Mouse (Mus musculus): Measurements from ENCODE around the gene Nek7. TPM values are rescaled to one million over a fixed set of nuclear protein-coding genes. Genes with fewer than 3 reads are reported as not detected.

The Nek7 gene
- polyA plus RNA-seq, 1 experiment from 2014 or later, result 13.1 TPM

GRCm38 (mm10) chr1:138559213-138560101, 60.5 kb downstream of the Nek7 start:
- H3K9me3 ChIP-seq, result no peaks in the 10 kb centered on the region
- peak overlapping the region; percentile 60; the same call in 1 of the 2 replicates for H3K27ac ChIP-seq
- no peaks in the 10 kb centered on the region for H3K36me3 ChIP-seq
- H3K4me2 ChIP-seq, result peak overlapping the region; percentile 3; the same call in 1 of the 2 replicates
- H3K4me3 ChIP-seq, result no peak overlapping the region
- no peaks in the 10 kb centered on the region for H3K27me3 ChIP-seq
- WGBS, result 10% methylated on average over 12 of the region's 12 CpGs
- H3K9ac ChIP-seq, result no peak overlapping the region
- peaks cover 7% of the 10 kb centered on the region; the same call in 1 of the 2 replicates for H3K4me1 ChIP-seq (replicated peaks)
- ATAC-seq (ENCODE audit: low FRiP score), result peak; percentile 59

GRCm38 (mm10) chr1:138558342-138558741, 61.6 kb downstream of the Nek7 start:
- ATAC-seq (ENCODE audit: low FRiP score), result no peak
- no peaks in the 10 kb centered on the region for H3K36me3 ChIP-seq
- peaks cover 7% of the 10 kb centered on the region; the same call in 1 of the 2 replicates for H3K4me1 ChIP-seq (replicated peaks)
- H3K9me3 ChIP-seq, result no peaks in the 10 kb centered on the region
- WGBS, result 69% methylated on average over 3 of the region's 3 CpGs
- no peak overlapping the region for H3K9ac ChIP-seq
- no peak overlapping the region for H3K4me3 ChIP-seq
- H3K27ac ChIP-seq, result no peak overlapping the region
- no peaks in the 10 kb centered on the region for H3K27me3 ChIP-seq
- H3K4me2 ChIP-seq, result no peak overlapping the region

- Histone ChIP-seq H3K36me3 (no peaks in the 10 kb centered on the region), H3K4me2 (no peak overlapping the region), H3K27me3 (no peaks in the 10 kb centered on the region), H3K4me3 (no peak overlapping the region), H3K9ac (no peak overlapping the region), H3K27ac (no peak overlapping the region), H3K4me1 (replicated peaks) (peaks cover 11% of the 10 kb centered on the region; the same call in 1 of the 2 replicates), H3K9me3 (no peaks in the 10 kb centered on the region)
- WGBS, result 81% methylated on average over 5 of the region's 5 CpGs
- ATAC-seq (ENCODE audit: low FRiP score), result no peak
Measured at GRCm38 (mm10) chr1:138554926-138555325, 65.0 kb downstream of the Nek7 start.

- Histone ChIP-seq H3K4me3 (no peak overlapping the region), H3K36me3 (no peaks in the 10 kb centered on the region), H3K27ac (no peak overlapping the region), H3K9ac (no peak overlapping the region), H3K4me2 (no peak overlapping the region), H3K4me1 (replicated peaks) (peaks cover 15% of the 10 kb centered on the region), H3K27me3 (no peaks in the 10 kb centered on the region), H3K9me3 (no peaks in the 10 kb centered on the region)
- WGBS, result 60% methylated on average over 6 of the region's 6 CpGs
- ATAC-seq (ENCODE audit: low FRiP score), result no peak
Measured at GRCm38 (mm10) chr1:138550184-138550583, 69.8 kb downstream of the Nek7 start.

DNA sequence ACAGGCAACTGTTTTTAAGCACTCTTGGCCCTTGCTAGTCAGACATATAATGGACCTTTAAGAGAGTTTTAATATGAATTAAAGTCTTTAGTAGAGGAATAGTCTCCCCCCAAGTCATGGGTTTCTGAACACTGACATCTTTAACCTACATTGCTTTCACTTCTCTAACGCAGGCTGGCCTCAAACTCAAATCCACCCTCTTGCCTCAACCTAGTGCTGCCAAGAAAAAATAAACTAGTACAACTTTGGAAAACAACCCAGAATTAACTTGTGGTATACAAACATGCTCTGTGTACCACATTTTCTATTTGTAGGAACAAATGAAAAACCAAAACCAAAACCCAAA, 77.8 kb downstream of the Nek7 start:
- no peak overlapping the region for H3K9ac ChIP-seq
- no peak for ATAC-seq (ENCODE audit: low FRiP score)

DNA sequence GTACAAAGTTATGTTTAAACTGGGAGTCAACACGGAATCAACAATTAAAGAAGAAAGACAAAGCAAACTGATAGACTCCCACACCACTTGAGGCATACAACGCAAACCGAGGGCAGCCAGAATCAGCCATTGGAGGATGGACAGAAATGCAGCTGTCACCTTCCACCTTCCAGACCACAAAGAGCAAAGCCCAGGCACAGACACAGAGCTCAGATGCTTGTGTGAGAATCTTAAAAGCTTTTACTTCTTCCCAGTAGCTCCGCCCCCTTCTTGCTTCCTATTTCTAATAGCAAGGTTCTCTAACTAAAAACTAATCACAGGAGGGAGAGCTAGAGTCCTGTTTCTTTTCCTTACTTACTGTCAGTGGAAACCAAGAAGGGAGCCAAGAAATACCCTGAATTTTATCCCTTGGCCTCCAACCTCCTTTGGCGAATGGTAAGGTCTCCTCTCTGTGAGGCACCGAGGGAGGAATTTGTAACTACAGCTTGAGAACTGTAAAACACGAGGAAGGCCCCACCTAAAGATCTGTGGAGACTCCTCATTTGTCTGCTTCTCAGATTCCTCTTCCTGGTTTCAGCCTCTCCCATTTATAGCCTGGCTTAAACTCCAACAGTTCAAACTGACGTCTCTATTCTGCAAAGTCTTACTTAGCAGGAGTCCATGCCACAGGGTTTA, 78.3 kb downstream of the Nek7 start:
- Histone ChIP-seq H3K4me1 (replicated peaks) (no peaks in the 10 kb centered on the region), H3K36me3 (no peaks in the 10 kb centered on the region), H3K9ac (no peak overlapping the region), H3K27me3 (no peaks in the 10 kb centered on the region), H3K4me3 (no peak overlapping the region), H3K9me3 (no peaks in the 10 kb centered on the region), H3K27ac (no peak overlapping the region), H3K4me2 (no peak overlapping the region)
- no peak for ATAC-seq (ENCODE audit: low FRiP score)
- 79% methylated on average over 8 of the region's 8 CpGs for WGBS

More for the DNA sequence above, 77.8 kb downstream of the Nek7 start:
- H3K9me3 ChIP-seq, result no peaks in the 10 kb centered on the region
- no peak overlapping the region for H3K4me3 ChIP-seq
- H3K27me3 ChIP-seq, result no peaks in the 10 kb centered on the region
- H3K4me2 ChIP-seq, result no peak overlapping the region
- H3K36me3 ChIP-seq, result no peaks in the 10 kb centered on the region
- no peaks in the 10 kb centered on the region for H3K4me1 ChIP-seq (replicated peaks)
- 86% methylated on average over 1 of the region's 1 CpGs for WGBS
- H3K27ac ChIP-seq, result no peak overlapping the region

- Histone ChIP-seq H3K27ac (no peak overlapping the region), H3K36me3 (no peaks in the 10 kb centered on the region), H3K9me3 (no peaks in the 10 kb centered on the region), H3K4me1 (replicated peaks) (peaks cover 4% of the 10 kb centered on the region; the same call in 1 of the 2 replicates), H3K4me3 (no peak overlapping the region), H3K27me3 (no peaks in the 10 kb centered on the region), H3K9ac (no peak overlapping the region), H3K4me2 (no peak overlapping the region)
- 65% methylated on average over 1 of the region's 1 CpGs for WGBS
- no peak for ATAC-seq (ENCODE audit: low FRiP score)
Measured at GRCm38 (mm10) chr1:138539713-138540112, 80.2 kb downstream of the Nek7 start.

- no peak overlapping the region for H3K27ac ChIP-seq
- H3K4me3 ChIP-seq, result no peak overlapping the region
- peaks cover 4% of the 10 kb centered on the region; the same call in 1 of the 2 replicates for H3K4me1 ChIP-seq (replicated peaks)
- no peak overlapping the region for H3K4me2 ChIP-seq
- no peak overlapping the region for H3K9ac ChIP-seq
- no peaks in the 10 kb centered on the region for H3K36me3 ChIP-seq
- no peaks in the 10 kb centered on the region for H3K27me3 ChIP-seq
- no peaks in the 10 kb centered on the region for H3K9me3 ChIP-seq
- ATAC-seq (ENCODE audit: low FRiP score), result no peak
Measured at GRCm38 (mm10) chr1:138538217-138538616, 81.7 kb downstream of the Nek7 start.

GRCm38 (mm10) chr1:138535758-138536574, 84.0 kb downstream of the Nek7 start:
- Histone ChIP-seq H3K9ac (no peak overlapping the region), H3K27me3 (no peaks in the 10 kb centered on the region), H3K27ac (no peak overlapping the region), H3K4me1 (replicated peaks) (peaks cover 4% of the 10 kb centered on the region; the same call in 1 of the 2 replicates), H3K9me3 (no peaks in the 10 kb centered on the region), H3K4me3 (no peak overlapping the region), H3K4me2 (no peak overlapping the region), H3K36me3 (no peaks in the 10 kb centered on the region)
- 74% methylated on average over 16 of the region's 16 CpGs for WGBS
- no peak for ATAC-seq (ENCODE audit: low FRiP score)

GRCm38 (mm10) chr1:138530604-138531003, 89.3 kb downstream of the Nek7 start:
- Histone ChIP-seq H3K9ac (no peak overlapping the region), H3K27ac (no peak overlapping the region), H3K4me1 (replicated peaks) (no peaks in the 10 kb centered on the region), H3K4me2 (no peak overlapping the region), H3K9me3 (no peaks in the 10 kb centered on the region), H3K4me3 (no peak overlapping the region), H3K27me3 (no peaks in the 10 kb centered on the region), H3K36me3 (no peaks in the 10 kb centered on the region)
- no peak for ATAC-seq (ENCODE audit: low FRiP score)
- 95% methylated on average over 5 of the region's 5 CpGs for WGBS

GRCm38 (mm10) chr1:138523962-138524361, 96.0 kb downstream of the Nek7 start:
- no peaks in the 10 kb centered on the region for H3K36me3 ChIP-seq
- H3K27me3 ChIP-seq, result no peaks in the 10 kb centered on the region
- H3K4me2 ChIP-seq, result no peak overlapping the region
- 63% methylated on average over 6 of the region's 6 CpGs for WGBS
- H3K4me3 ChIP-seq, result no peak overlapping the region
- no peaks in the 10 kb centered on the region for H3K4me1 ChIP-seq (replicated peaks)
- ATAC-seq (ENCODE audit: low FRiP score), result no peak
- H3K27ac ChIP-seq, result no peak overlapping the region
- H3K9ac ChIP-seq, result no peak overlapping the region
- H3K9me3 ChIP-seq, result no peaks in the 10 kb centered on the region

DNA sequence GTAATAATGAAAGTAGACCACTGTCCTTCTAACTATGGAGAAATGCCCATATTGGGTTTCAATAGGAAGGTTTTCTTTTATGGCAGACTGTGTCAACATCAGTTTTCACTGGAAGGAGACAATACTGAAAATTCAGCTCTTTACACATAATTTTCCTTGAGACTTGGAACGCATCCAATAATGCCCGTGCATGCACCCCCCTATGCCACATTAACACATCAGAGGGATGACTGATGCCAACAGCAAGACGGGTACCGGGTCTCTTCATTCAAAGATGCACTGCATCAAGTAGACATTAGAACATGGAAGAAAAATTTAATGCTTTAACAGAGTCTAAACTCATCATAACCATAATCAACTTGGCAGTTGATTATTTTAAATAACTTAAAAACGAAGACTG, 101.7 kb downstream of the Nek7 start:
- Histone ChIP-seq H3K9ac (no peak overlapping the region), H3K9me3 (no peaks in the 10 kb centered on the region), H3K27ac (no peak overlapping the region), H3K4me3 (no peak overlapping the region), H3K4me1 (replicated peaks) (no peaks in the 10 kb centered on the region), H3K36me3 (no peaks in the 10 kb centered on the region), H3K4me2 (no peak overlapping the region), H3K27me3 (no peaks in the 10 kb centered on the region)
- 61% methylated on average over 5 of the region's 5 CpGs for WGBS
- no peak for ATAC-seq (ENCODE audit: low FRiP score)
